Mouse (Mus musculus) kidney, adult 2 months (tissue): Measurements from ENCODE around the gene Shb. TPM values are rescaled to one million over a fixed set of nuclear protein-coding genes. Genes with fewer than 3 reads are reported as not detected.

ENCODE experiments used
- DNase-seq: peaks from one replicate; pipeline ENCODE4 v3.0.0; 2021
- H3K27ac ChIP-seq: fragments of 200-500 bp; 2 replicates; pipeline ENCODE4 v1.5.1; 2012; ENCODE audit warnings: low read depth, low read length, control low read depth, inconsistent platforms; ENCODE audit not compliant: insufficient read depth
- H3K27me3 ChIP-seq: fragments of 200-500 bp; replicated peaks from 2 replicates; pipeline ENCODE4 v1.6.1; 2012; ENCODE audit warnings: mild to moderate bottlenecking, moderate library complexity, low read length, inconsistent platforms; ENCODE audit not compliant: control insufficient read depth, insufficient read depth
- H3K36me3 ChIP-seq: fragments of 200-500 bp; 2 replicates; pipeline ENCODE4 v1.6.1; 2012; ENCODE audit warnings: mild to moderate bottlenecking, moderate library complexity, low read length, inconsistent platforms; ENCODE audit not compliant: control insufficient read depth, insufficient read depth
- H3K4me1 ChIP-seq: fragments of 200-500 bp; 2 replicates; pipeline ENCODE4 v1.6.1; 2011; ENCODE audit warnings: low read length; ENCODE audit not compliant: control insufficient read depth, insufficient read depth
- H3K4me3 ChIP-seq: fragments of 200-500 bp; 2 replicates; pipeline ENCODE4 v1.5.1; 2011; ENCODE audit warnings: mild to moderate bottlenecking, low read depth, low read length, control low read depth; ENCODE audit not compliant: insufficient read depth
- CTCF ChIP-seq: fragments of 200-500 bp; conservative IDR thresholded peaks from 2 replicates; pipeline ENCODE4 v1.5.1; 2011; ENCODE audit warnings: low read depth, mild to moderate bottlenecking, control low read depth, low read length, moderate library complexity, mixed read lengths; ENCODE audit not compliant: insufficient read depth, insufficient read length
- POLR2A ChIP-seq: fragments of 200-500 bp; IDR thresholded peaks from one replicate; pipeline ENCODE4 v1.6.1; 2011; ENCODE audit warnings: low read depth, low read length, control low read depth
- WGBS: fragments of 180-500 bp; shearing (Covaris S2); methylation state at CpG from one replicate; pipeline ENCODE4 v1.1.7; 2018; 5-methylcytosine and 5-hydroxymethylcytosine counted together
- polyA plus RNA-seq: library from polyadenylated mRNA; depleted of rRNA; stranded (reverse); fragments of >200 nt; gene quantifications from 2 replicates; pipeline ENCODE4 v1.2.3, GENCODE M21; 2012; rRNA removed

The Shb gene
- polyA plus RNA-seq, 1 experiment, result 59.4 TPM

DNA sequence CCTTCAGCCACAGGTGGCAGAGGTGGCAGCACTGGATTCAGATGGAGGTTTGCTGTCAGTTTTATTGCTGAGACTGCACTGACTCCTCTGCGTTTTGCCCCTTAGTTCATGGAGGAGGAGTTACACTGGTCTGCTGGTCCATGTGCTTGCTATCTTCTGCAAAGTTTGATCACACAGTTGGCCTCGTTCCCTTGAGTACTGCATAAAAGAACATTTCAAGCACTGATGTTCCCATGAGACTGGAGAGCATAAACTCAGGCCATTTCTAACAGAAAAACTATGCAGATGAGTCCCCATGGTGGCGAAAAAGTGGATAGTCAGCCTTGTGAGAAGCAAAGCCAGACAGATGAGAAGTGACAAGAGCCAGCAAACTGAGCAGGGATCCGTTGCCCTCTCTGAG, 155.7 kb downstream of the Shb start:
- TF ChIP-seq POLR2A, result no peak
- TF ChIP-seq CTCF, result no peak
- no peak overlapping the region for H3K4me3 ChIP-seq
- peak; percentile 51 for DNase-seq
- peaks cover 5% of the 10 kb centered on the region; the same call in 1 of the 2 replicates for H3K4me1 ChIP-seq
- 66% methylated on average over 4 of the region's 4 CpGs for WGBS
- H3K27ac ChIP-seq, result no peak overlapping the region
- H3K36me3 ChIP-seq, result peaks cover 5% of the 10 kb centered on the region
- no peaks in the 10 kb centered on the region for H3K27me3 ChIP-seq

DNA sequence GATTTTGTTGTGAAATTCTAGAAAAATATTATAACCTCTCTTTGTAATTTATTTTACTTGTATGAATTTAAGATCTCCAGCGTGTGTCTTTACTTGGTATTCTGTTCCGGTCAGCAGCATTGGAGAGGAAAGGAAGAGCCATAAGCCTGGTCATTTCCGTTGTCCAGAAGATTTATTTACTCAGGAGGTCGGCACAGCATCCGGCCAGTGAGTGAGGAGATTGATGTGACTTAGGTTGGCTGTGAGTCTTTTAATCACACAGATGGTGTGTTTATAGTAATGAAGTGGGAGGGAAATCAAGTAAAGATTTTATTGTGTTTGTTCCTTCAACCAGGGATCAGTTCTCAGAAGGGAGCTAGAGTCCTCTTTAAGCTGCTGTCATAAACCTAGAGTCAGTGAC, 157.4 kb downstream of the Shb start:
- Histone ChIP-seq H3K4me1 (peaks cover 10% of the 10 kb centered on the region; the same call in 1 of the 2 replicates), H3K4me3 (no peak overlapping the region), H3K36me3 (peaks cover 8% of the 10 kb centered on the region), H3K27me3 (no peaks in the 10 kb centered on the region), H3K27ac (no peak overlapping the region)
- peak; percentile 56 for DNase-seq
- TF ChIP-seq CTCF (no peak), POLR2A (no peak)
- WGBS, result 45% methylated on average over 5 of the region's 5 CpGs

Other genes starting within 250 kb of the Shb start
- gene Trmt10b, start 235.3 kb downstream of the Shb start, polyA plus RNA-seq, result 3.2 and 3.9 TPM in 2 replicates
- gene Dcaf10, start 190.4 kb downstream of the Shb start, polyA plus RNA-seq, result 8.5 and 12.2 TPM in 2 replicates
- 16.3 and 16.7 TPM in 2 replicates for gene Exosc3, start 189.7 kb downstream of the Shb start, polyA plus RNA-seq
- gene Slc25a51, start 123.7 kb downstream of the Shb start, polyA plus RNA-seq, result 145 and 157 TPM in 2 replicates